Mouse (Mus musculus) lung, postnatal 0 days (tissue): ENCODE measurements around the gene Figla. TPM values are rescaled to one million over a fixed set of nuclear protein-coding genes. Genes with fewer than 3 reads are reported as not detected.

Experiments
- ATAC-seq: fragments of 200-750 bp; cut with Nextera tagmentation; 2 replicates; pipeline ENCODE4 v1.8.0; 2017; ENCODE audit warnings: moderate library complexity
- DNase-seq: peaks from one replicate; pipeline ENCODE4 v3.0.0-alpha.2; 2016; ENCODE audit warnings: low spot score
- H3K27ac ChIP-seq: fragments of 300-500 bp; sonication (generic); 2 replicates; pipeline ENCODE4 v1.5.1; 2014; ENCODE audit warnings: antibody characterized with exemption, mild to moderate bottlenecking, low read length, mixed read lengths
- H3K27me3 ChIP-seq: fragments of 300-500 bp; sonication (generic); replicated peaks from 2 replicates; pipeline ENCODE4 v1.6.1; 2014; ENCODE audit warnings: low read length, mixed read lengths; ENCODE audit not compliant: insufficient read depth
- H3K36me3 ChIP-seq: fragments of 300-500 bp; sonication (generic); 2 replicates; pipeline ENCODE4 v1.6.1; 2014; ENCODE audit warnings: low read length, mixed read lengths; ENCODE audit not compliant: insufficient read depth
- H3K4me1 ChIP-seq: fragments of 300-500 bp; sonication (generic); 2 replicates; pipeline ENCODE4 v1.6.1; 2014; ENCODE audit warnings: antibody characterized with exemption, low read depth, low read length, mixed read lengths; ENCODE audit not compliant: insufficient read depth
- H3K4me2 ChIP-seq: fragments of 300-500 bp; sonication (generic); replicated peaks from 2 replicates; pipeline ENCODE4 v1.6.1; 2014; ENCODE audit warnings: low read depth, mild to moderate bottlenecking, low read length, moderate library complexity, mixed read lengths
- H3K4me3 ChIP-seq: fragments of 300-500 bp; sonication (generic); 2 replicates; pipeline ENCODE4 v1.5.1; 2014; ENCODE audit warnings: low read depth, low read length
- H3K9ac ChIP-seq: fragments of 300-500 bp; sonication (generic); replicated peaks from 2 replicates; pipeline ENCODE4 v1.6.1; 2014; ENCODE audit warnings: low read depth, mild to moderate bottlenecking
- H3K9me3 ChIP-seq: fragments of 300-500 bp; sonication (generic); 2 replicates; pipeline ENCODE4 v1.6.1; 2016; ENCODE audit warnings: low read length, mixed read lengths
- CTCF ChIP-seq: IDR thresholded peaks from 2 replicates; pipeline ENCODE4 v1.5.1; 2016; ENCODE audit warnings: antibody characterized with exemption, mild to moderate bottlenecking
- EP300 ChIP-seq: IDR thresholded peaks from 2 replicates; pipeline ENCODE4 v1.6.1; 2016; ENCODE audit warnings: antibody characterized with exemption, mild to moderate bottlenecking, control low read depth
- WGBS: fragments of 180-500 bp; shearing (Covaris S2); extraction: QIAGEN DNeasy Blood & Tissue Kit; methylation state at CpG from one replicate; pipeline ENCODE4 v1.1.7; 2014; 5-methylcytosine and 5-hydroxymethylcytosine counted together
- polyA plus RNA-seq: library from polyadenylated mRNA; unstranded; fragments of >200 nt; fragmentation: Nextera tagmentation; extraction: Ambion mirVana; gene quantifications from 2 replicates; pipeline ENCODE4 v1.2.1, GENCODE M21; 2015

The Figla gene
- polyA plus RNA-seq, 1 experiment from 2014 or later, result not detected

DNA sequence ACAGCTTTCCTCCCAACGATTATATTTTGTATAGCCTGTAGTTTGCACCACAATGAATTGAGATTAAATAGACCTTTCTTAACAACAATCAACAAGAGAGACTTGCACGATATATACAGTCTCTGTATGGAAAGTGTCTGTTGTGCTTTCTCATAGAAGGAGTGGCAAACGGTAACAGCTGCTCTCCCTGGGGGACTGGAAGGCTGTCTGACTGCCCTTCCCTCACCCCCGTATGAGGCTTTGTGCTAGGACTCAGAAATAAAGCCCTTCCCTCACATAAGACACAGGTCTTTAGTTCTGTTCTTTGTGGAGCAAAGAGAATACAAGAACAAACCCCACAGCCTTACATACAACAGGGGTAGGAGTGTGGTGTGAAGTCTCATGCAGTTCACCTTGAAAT lies 37.1 kb downstream of the Figla start:
- Histone ChIP-seq H3K4me3 (no peak overlapping the region), H3K36me3 (no peaks in the 10 kb centered on the region), H3K27me3 (no peaks in the 10 kb centered on the region), H3K4me2 (no peak overlapping the region), H3K4me1 (no peaks in the 10 kb centered on the region), H3K27ac (no peak overlapping the region), H3K9me3 (no peaks in the 10 kb centered on the region), H3K9ac (no peak overlapping the region)
- no peak for DNase-seq
- WGBS, result 61% methylated on average over 4 of the region's 4 CpGs
- no peak for ATAC-seq
- TF ChIP-seq EP300, result no peak
- TF ChIP-seq CTCF, result no peak

DNA sequence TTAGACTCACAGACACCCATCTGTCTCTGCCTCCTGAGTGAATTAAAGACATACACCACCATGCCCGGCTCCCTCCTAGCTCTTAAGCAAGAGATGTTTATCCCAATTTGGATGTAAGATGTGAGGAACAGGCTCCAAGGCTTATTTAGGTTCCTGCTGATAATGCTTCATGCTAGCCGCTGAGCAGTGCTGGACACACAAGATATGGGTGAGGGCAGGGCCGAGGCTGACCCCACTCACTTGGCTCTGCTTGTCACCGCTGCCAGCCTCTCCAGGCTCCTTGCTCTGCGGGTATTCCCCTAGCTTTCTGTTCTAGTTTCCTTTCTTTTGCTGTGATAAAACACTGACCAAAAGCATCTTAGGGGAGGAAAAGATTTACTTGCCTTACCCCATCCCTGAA lies 37.6 kb downstream of the Figla start:
- Histone ChIP-seq H3K9me3 (no peaks in the 10 kb centered on the region), H3K27ac (no peak overlapping the region), H3K4me3 (no peak overlapping the region), H3K4me1 (no peaks in the 10 kb centered on the region), H3K4me2 (no peak overlapping the region), H3K27me3 (no peaks in the 10 kb centered on the region), H3K36me3 (no peaks in the 10 kb centered on the region), H3K9ac (no peak overlapping the region)
- no peak for ATAC-seq
- TF ChIP-seq EP300 (no peak), CTCF (no peak)
- DNase-seq, result no peak
- 51% methylated on average over 5 of the region's 5 CpGs for WGBS

DNA sequence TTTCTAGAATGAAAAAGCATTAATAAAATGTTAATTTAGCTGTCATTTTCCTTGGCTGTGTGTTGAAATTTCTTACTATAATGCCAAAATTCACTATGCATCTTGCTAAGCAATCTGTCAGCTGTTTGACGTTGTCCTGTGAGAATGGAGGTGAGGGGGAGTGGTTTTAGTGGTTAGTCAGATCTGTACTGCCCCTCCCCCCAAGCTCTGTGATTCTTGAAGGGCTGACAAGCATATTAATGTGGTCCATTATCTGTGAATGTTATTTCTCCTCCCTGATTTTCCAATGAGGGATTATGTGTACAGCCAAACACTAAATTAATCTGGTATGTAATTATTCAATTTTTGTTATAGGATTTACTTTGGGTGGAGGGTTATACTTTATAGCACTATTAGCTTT lies 42.5 kb downstream of the Figla start:
- Histone ChIP-seq H3K9me3 (no peaks in the 10 kb centered on the region), H3K9ac (no peak overlapping the region)
- 9% methylated on average over 1 of the region's 1 CpGs for WGBS

DNA sequence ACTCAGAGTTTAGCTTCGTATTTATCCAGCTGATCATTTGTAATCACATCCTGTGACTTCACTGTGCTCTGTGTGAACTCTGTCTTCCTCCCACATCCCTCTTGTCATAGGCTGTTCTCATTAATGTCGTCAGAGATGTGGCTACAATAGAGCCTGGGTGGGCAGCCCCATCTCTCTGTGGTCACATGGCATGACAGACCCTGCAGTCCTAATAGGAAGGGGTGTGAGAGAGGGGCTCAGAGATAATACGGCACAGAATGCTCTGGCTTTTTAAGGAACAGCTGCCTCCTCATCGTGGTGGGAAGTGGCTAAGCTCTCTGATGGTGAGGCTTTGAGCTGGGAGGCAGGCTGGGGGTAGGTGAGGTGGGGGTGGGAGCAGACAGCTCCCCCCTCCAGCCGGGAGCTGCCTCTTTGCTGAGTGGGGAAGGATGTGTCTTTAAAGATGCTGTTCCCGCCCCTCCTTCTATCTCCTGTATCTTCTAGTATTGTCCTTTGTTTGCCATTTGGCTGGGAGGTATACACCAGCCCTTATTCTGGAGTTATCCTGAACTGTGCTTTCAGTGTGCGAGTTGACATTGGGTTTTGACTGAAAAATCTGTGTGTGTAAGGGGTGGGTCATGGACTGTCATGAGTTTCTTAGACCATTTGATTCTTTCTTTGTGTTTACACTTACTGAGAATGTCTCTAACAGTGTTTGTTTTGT lies 43.3 kb downstream of the Figla start:
- H3K4me1 ChIP-seq, result no peaks in the 10 kb centered on the region
- no peaks in the 10 kb centered on the region for H3K27me3 ChIP-seq
- no peak overlapping the region for H3K27ac ChIP-seq
- H3K4me3 ChIP-seq, result no peak overlapping the region
- H3K4me2 ChIP-seq, result no peak overlapping the region
- no peak for TF ChIP-seq EP300
- H3K9ac ChIP-seq, result no peak overlapping the region
- DNase-seq (no peak), ATAC-seq (no peak)
- no peaks in the 10 kb centered on the region for H3K9me3 ChIP-seq
- 29% methylated on average over 7 of the region's 7 CpGs for WGBS
- no peaks in the 10 kb centered on the region for H3K36me3 ChIP-seq

More for the DNA sequence above, 42.5 kb downstream of the Figla start:
- ATAC-seq, result no peak
- H3K4me3 ChIP-seq, result no peak overlapping the region
- no peaks in the 10 kb centered on the region for H3K27me3 ChIP-seq
- TF ChIP-seq EP300, result no peak
- no peak for TF ChIP-seq CTCF
- DNase-seq, result no peak
- no peak overlapping the region for H3K4me2 ChIP-seq
- H3K27ac ChIP-seq, result no peak overlapping the region
- H3K36me3 ChIP-seq, result no peaks in the 10 kb centered on the region
- H3K4me1 ChIP-seq, result no peaks in the 10 kb centered on the region

DNA sequence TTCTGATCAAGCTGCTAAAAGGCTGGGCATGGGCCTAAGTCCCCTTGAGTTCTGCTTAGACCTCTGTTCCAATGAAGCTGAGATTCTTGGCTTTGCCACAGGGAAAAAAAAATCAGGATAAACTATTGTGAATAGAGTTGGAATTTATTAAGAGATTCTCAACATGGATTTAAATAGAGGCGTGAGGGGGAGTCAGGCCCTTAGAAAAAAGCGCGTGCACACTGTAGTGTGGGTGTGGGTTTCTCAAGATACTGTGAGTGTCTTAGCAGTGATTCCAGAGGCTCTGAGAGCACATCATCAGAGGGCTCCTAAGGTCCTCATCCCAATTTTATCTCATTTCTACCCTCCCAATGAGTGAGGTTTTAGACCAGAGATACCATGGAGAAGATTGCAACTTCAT lies 44.2 kb downstream of the Figla start:
- Histone ChIP-seq H3K4me2 (no peak overlapping the region), H3K4me3 (no peak overlapping the region), H3K4me1 (no peaks in the 10 kb centered on the region), H3K36me3 (no peaks in the 10 kb centered on the region), H3K9ac (no peak overlapping the region), H3K27ac (no peak overlapping the region), H3K9me3 (no peaks in the 10 kb centered on the region), H3K27me3 (no peaks in the 10 kb centered on the region)
- TF ChIP-seq EP300, result no peak
- TF ChIP-seq CTCF, result no peak
- no peak for ATAC-seq
- 85% methylated on average over 3 of the region's 3 CpGs for WGBS
- DNase-seq, result no peak

DNA sequence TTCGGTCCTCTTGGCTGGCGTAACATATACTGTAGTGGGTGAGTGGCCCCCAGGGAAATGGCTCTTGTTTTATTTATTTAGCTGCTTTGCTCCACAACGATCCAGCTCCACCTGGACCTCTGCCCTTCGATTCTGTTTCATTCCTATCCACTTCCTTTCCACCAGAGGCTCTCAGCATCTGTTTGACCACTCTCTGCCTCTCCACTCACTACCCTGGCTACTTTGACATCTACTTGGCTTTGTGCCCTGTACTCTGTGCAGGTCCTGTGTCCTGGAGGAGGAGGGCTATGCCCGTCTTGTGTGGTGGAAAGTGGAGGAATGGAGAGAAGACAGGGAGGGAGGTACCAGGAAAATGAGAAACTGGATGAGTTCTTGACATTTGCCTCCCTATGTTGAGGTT lies 46.3 kb downstream of the Figla start:
- ATAC-seq (no peak), DNase-seq (no peak)

DNA sequence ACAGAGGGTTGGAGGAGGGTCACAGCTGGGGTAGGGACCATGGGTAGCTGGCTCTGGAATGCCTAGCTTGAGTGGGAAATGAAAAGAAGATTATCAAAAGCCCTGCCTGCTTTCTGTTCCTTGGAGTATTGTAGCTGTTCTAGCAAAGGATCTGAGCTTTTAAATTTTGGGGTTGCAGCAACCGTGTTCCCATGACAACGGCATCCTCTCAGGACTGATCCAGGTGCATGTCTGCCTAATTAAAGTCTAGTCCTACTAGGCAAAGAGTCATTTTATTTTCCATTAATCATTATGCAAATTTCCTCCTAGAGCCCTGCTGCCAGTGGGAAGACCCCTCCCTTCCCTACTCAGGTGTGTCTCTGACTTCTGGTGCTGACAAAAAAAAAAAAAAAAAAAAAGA lies 46.7 kb downstream of the Figla start:
- no peak overlapping the region for H3K4me2 ChIP-seq
- no peak overlapping the region for H3K4me3 ChIP-seq
- no peak overlapping the region for H3K27ac ChIP-seq
- 83% methylated on average over 2 of the region's 2 CpGs for WGBS
- DNase-seq, result no peak
- no peaks in the 10 kb centered on the region for H3K9me3 ChIP-seq
- H3K36me3 ChIP-seq, result no peaks in the 10 kb centered on the region
- TF ChIP-seq EP300, result no peak
- TF ChIP-seq CTCF, result no peak
- H3K4me1 ChIP-seq, result no peaks in the 10 kb centered on the region
- no peak overlapping the region for H3K9ac ChIP-seq
- H3K27me3 ChIP-seq, result no peaks in the 10 kb centered on the region
- ATAC-seq, result no peak

More for the DNA sequence above, 46.3 kb downstream of the Figla start:
- no peaks in the 10 kb centered on the region for H3K4me1 ChIP-seq
- WGBS, result 38% methylated on average over 5 of the region's 5 CpGs
- no peak overlapping the region for H3K4me2 ChIP-seq
- no peaks in the 10 kb centered on the region for H3K36me3 ChIP-seq
- no peak overlapping the region for H3K9ac ChIP-seq
- H3K27ac ChIP-seq, result no peak overlapping the region
- H3K27me3 ChIP-seq, result no peaks in the 10 kb centered on the region
- no peaks in the 10 kb centered on the region for H3K9me3 ChIP-seq
- TF ChIP-seq EP300 (no peak), CTCF (no peak)
- H3K4me3 ChIP-seq, result no peak overlapping the region
